Mouse (Mus musculus) forebrain, embryonic 13.5 days (tissue): ENCODE measurements around the gene Safb. TPM values are rescaled to one million over a fixed set of nuclear protein-coding genes. Genes with fewer than 3 reads are reported as not detected.
A peak's percentile ranks its signal among the peaks of the same experiment; 100 is the strongest.

Experiments used
- ATAC-seq: fragments of 200-750 bp; cut with Nextera tagmentation; 2 replicates; pipeline ENCODE4 v1.8.0; 2017
- H3K27ac ChIP-seq: fragments of 300-500 bp; sonication (generic); 2 replicates; pipeline ENCODE4 v1.5.1; 2015; ENCODE audit warnings: inconsistent platforms, mild to moderate bottlenecking, moderate library complexity
- H3K27me3 ChIP-seq: fragments of 300-500 bp; sonication (generic); 2 replicates; pipeline ENCODE4 v1.6.1; 2015; ENCODE audit warnings: mild to moderate bottlenecking, inconsistent platforms
- H3K36me3 ChIP-seq: fragments of 300-500 bp; sonication (generic); 2 replicates; pipeline ENCODE4 v1.6.1; 2015; ENCODE audit warnings: mild to moderate bottlenecking, inconsistent platforms; ENCODE audit not compliant: poor library complexity, severe bottlenecking
- H3K4me1 ChIP-seq: fragments of 300-500 bp; sonication (generic); 2 replicates; pipeline ENCODE4 v1.6.1; 2015; ENCODE audit warnings: inconsistent platforms
- H3K4me2 ChIP-seq: fragments of 300-500 bp; sonication (generic); 2 replicates; pipeline ENCODE4 v1.6.1; 2015; ENCODE audit warnings: inconsistent platforms, mild to moderate bottlenecking, moderate library complexity
- H3K4me3 ChIP-seq: fragments of 300-500 bp; sonication (generic); 2 replicates; pipeline ENCODE4 v1.5.1; 2015; ENCODE audit warnings: mild to moderate bottlenecking, inconsistent platforms
- H3K9ac ChIP-seq: fragments of 300-500 bp; sonication (generic); 2 replicates; pipeline ENCODE4 v1.6.1; 2015; ENCODE audit warnings: mild to moderate bottlenecking, inconsistent platforms
- H3K9me3 ChIP-seq: fragments of 300-500 bp; sonication (generic); replicated peaks from 2 replicates; pipeline ENCODE4 v1.6.1; 2016; ENCODE audit warnings: inconsistent platforms
- WGBS: fragments of 180-500 bp; shearing (Covaris S2); methylation state at CpG from one replicate; pipeline ENCODE4 v1.1.7; 2015; 5-methylcytosine and 5-hydroxymethylcytosine counted together
- polyA plus RNA-seq: library from polyadenylated mRNA; unstranded; fragments of >200 nt; fragmentation: Nextera tagmentation; extraction: Ambion mirVana; gene quantifications from 2 replicates; pipeline ENCODE4 v1.2.1, GENCODE M21; 2015

Gene Safb
- polyA plus RNA-seq, 1 experiment from 2014 or later, result 135 TPM

- WGBS, result 93% methylated on average over 5 of the region's 5 CpGs
- H3K27ac ChIP-seq, result no peak overlapping the region
Measured at GRCm38 (mm10) chr17:56566918-56567317, 17.7 kb upstream of the Safb start.

GRCm38 (mm10) chr17:56567370-56567769, 17.3 kb upstream of the Safb start:
- no peak overlapping the region for H3K4me2 ChIP-seq
- no peak for ATAC-seq
- H3K4me1 ChIP-seq, result peaks cover 2% of the 10 kb centered on the region; the same call in 1 of the 2 replicates
- H3K27ac ChIP-seq, result no peak overlapping the region
- no peak overlapping the region for H3K9ac ChIP-seq
- no peak overlapping the region for H3K4me3 ChIP-seq
- peaks cover 100% of the 10 kb centered on the region for H3K36me3 ChIP-seq
- H3K27me3 ChIP-seq, result no peaks in the 10 kb centered on the region
- no peaks in the 10 kb centered on the region for H3K9me3 ChIP-seq
- WGBS, result 96% methylated on average over 4 of the region's 4 CpGs

More at GRCm38 (mm10) chr17:56566918-56567317, 17.7 kb upstream of the Safb start:
- no peaks in the 10 kb centered on the region for H3K27me3 ChIP-seq
- no peak overlapping the region for H3K4me2 ChIP-seq
- H3K36me3 ChIP-seq, result peaks cover 100% of the 10 kb centered on the region
- ATAC-seq, result no peak
- no peaks in the 10 kb centered on the region for H3K9me3 ChIP-seq
- no peaks in the 10 kb centered on the region for H3K4me1 ChIP-seq
- no peak overlapping the region for H3K4me3 ChIP-seq
- no peak overlapping the region for H3K9ac ChIP-seq

- ATAC-seq, result no peak
- H3K36me3 ChIP-seq, result peaks cover 98% of the 10 kb centered on the region
- no peak overlapping the region for H3K27ac ChIP-seq
- H3K9ac ChIP-seq, result no peak overlapping the region
- H3K4me1 ChIP-seq, result peaks cover 6% of the 10 kb centered on the region; the same call in 1 of the 2 replicates
- H3K4me2 ChIP-seq, result no peak overlapping the region
- H3K4me3 ChIP-seq, result no peak overlapping the region
- no peaks in the 10 kb centered on the region for H3K9me3 ChIP-seq
- 92% methylated on average over 4 of the region's 4 CpGs for WGBS
- no peaks in the 10 kb centered on the region for H3K27me3 ChIP-seq
Measured at GRCm38 (mm10) chr17:56570287-56570686, 14.3 kb upstream of the Safb start.

GRCm38 (mm10) chr17:56572154-56572553, 12.5 kb upstream of the Safb start:
- Histone ChIP-seq H3K27ac (no peak overlapping the region), H3K4me3 (no peak overlapping the region), H3K4me1 (peaks cover 6% of the 10 kb centered on the region; the same call in 1 of the 2 replicates), H3K9me3 (no peaks in the 10 kb centered on the region), H3K4me2 (no peak overlapping the region), H3K27me3 (no peaks in the 10 kb centered on the region), H3K36me3 (peaks cover 95% of the 10 kb centered on the region), H3K9ac (no peak overlapping the region)
- 34% methylated on average over 1 of the region's 1 CpGs for WGBS
- ATAC-seq, result no peak; the same call in 1 of the 2 replicates

- Histone ChIP-seq H3K4me3 (no peak overlapping the region), H3K9ac (no peak overlapping the region), H3K27ac (no peak overlapping the region), H3K4me2 (no peak overlapping the region), H3K27me3 (no peaks in the 10 kb centered on the region), H3K9me3 (no peaks in the 10 kb centered on the region), H3K4me1 (peaks cover 6% of the 10 kb centered on the region; the same call in 1 of the 2 replicates), H3K36me3 (peaks cover 95% of the 10 kb centered on the region)
- 94% methylated on average over 3 of the region's 3 CpGs for WGBS
- no peak for ATAC-seq
Measured at GRCm38 (mm10) chr17:56572939-56573338, 11.7 kb upstream of the Safb start.

- no peak for ATAC-seq
- H3K36me3 ChIP-seq, result peaks cover 69% of the 10 kb centered on the region
- H3K27me3 ChIP-seq, result no peaks in the 10 kb centered on the region
- peak overlapping the region; percentile 89 for H3K9ac ChIP-seq
- 72% methylated on average over 1 of the region's 1 CpGs for WGBS
- 0 out of 2 replicates have a peak overlapping the region, but pooled peaks have one; percentile 93 for H3K27ac ChIP-seq
- H3K4me3 ChIP-seq, result peak overlapping the region; percentile 61
- H3K9me3 ChIP-seq, result no peaks in the 10 kb centered on the region
- peak overlapping the region; percentile 86 for H3K4me2 ChIP-seq
- peaks cover 52% of the 10 kb centered on the region for H3K4me1 ChIP-seq
Measured at GRCm38 (mm10) chr17:56583071-56583470, 1.6 kb upstream of the Safb start.

- peak; percentile 0; the same call in 1 of the 2 replicates for ATAC-seq
- Histone ChIP-seq H3K27me3 (no peaks in the 10 kb centered on the region), H3K4me1 (peaks cover 58% of the 10 kb centered on the region), H3K36me3 (peaks cover 69% of the 10 kb centered on the region), H3K4me3 (peak overlapping the region; percentile 61), H3K9ac (peak overlapping the region; percentile 89), H3K4me2 (peak overlapping the region; percentile 86), H3K9me3 (no peaks in the 10 kb centered on the region), H3K27ac (peak overlapping the region; percentile 93)
- WGBS, result 2% methylated on average over 33 of the region's 33 CpGs
Measured at GRCm38 (mm10) chr17:56583611-56584256, 891 bp upstream of the Safb start.

GRCm38 (mm10) chr17:56585171-56585821, 671 bp downstream of the Safb start:
- Histone ChIP-seq H3K4me3 (peak overlapping the region; percentile 61), H3K36me3 (peaks cover 69% of the 10 kb centered on the region), H3K9me3 (no peaks in the 10 kb centered on the region), H3K27me3 (no peaks in the 10 kb centered on the region), H3K9ac (peak overlapping the region; percentile 83), H3K4me2 (peak overlapping the region; percentile 92), H3K4me1 (peaks cover 63% of the 10 kb centered on the region), H3K27ac (peak overlapping the region; percentile 92)
- peak; percentile 25 for ATAC-seq
- under 1% methylated on average over 61 of the region's 61 CpGs for WGBS

GRCm38 (mm10) chr17:56587773-56588172, 3.1 kb downstream of the Safb start:
- no peak for ATAC-seq
- WGBS, result 75% methylated on average over 1 of the region's 1 CpGs
- Histone ChIP-seq H3K4me3 (no peak overlapping the region), H3K4me2 (peak overlapping the region; percentile 92), H3K9me3 (no peaks in the 10 kb centered on the region), H3K27ac (0 out of 2 replicates have a peak overlapping the region, but pooled peaks have one; percentile 15), H3K9ac (0 out of 2 replicates have a peak overlapping the region, but pooled peaks have one; percentile 49), H3K4me1 (peaks cover 53% of the 10 kb centered on the region), H3K27me3 (no peaks in the 10 kb centered on the region), H3K36me3 (peaks cover 69% of the 10 kb centered on the region)

- no peak overlapping the region for H3K9ac ChIP-seq
- H3K4me1 ChIP-seq, result peaks cover 43% of the 10 kb centered on the region
- H3K4me3 ChIP-seq, result no peak overlapping the region
- H3K27me3 ChIP-seq, result no peaks in the 10 kb centered on the region
- 96% methylated on average over 4 of the region's 4 CpGs for WGBS
- peaks cover 78% of the 10 kb centered on the region for H3K36me3 ChIP-seq
- H3K27ac ChIP-seq, result no peak overlapping the region
- no peaks in the 10 kb centered on the region for H3K9me3 ChIP-seq
- H3K4me2 ChIP-seq, result no peak overlapping the region
- ATAC-seq, result no peak
Measured at GRCm38 (mm10) chr17:56588921-56589320, 4.3 kb downstream of the Safb start.

GRCm38 (mm10) chr17:56592553-56592952, 7.9 kb downstream of the Safb start:
- H3K27ac ChIP-seq, result no peak overlapping the region
- H3K4me1 ChIP-seq, result peaks cover 24% of the 10 kb centered on the region
- H3K27me3 ChIP-seq, result no peaks in the 10 kb centered on the region
- no peak overlapping the region for H3K4me3 ChIP-seq
- no peaks in the 10 kb centered on the region for H3K9me3 ChIP-seq
- peaks cover 100% of the 10 kb centered on the region for H3K36me3 ChIP-seq
- H3K9ac ChIP-seq, result no peak overlapping the region
- no peak for ATAC-seq
- H3K4me2 ChIP-seq, result no peak overlapping the region

GRCm38 (mm10) chr17:56593527-56594271, 9.1 kb downstream of the Safb start:
- H3K9me3 ChIP-seq, result no peaks in the 10 kb centered on the region
- peaks cover 96% of the 10 kb centered on the region for H3K36me3 ChIP-seq
- no peak overlapping the region for H3K4me2 ChIP-seq
- H3K27me3 ChIP-seq, result no peaks in the 10 kb centered on the region
- no peak overlapping the region for H3K9ac ChIP-seq
- no peak overlapping the region for H3K27ac ChIP-seq
- ATAC-seq, result no peak
- peaks cover 13% of the 10 kb centered on the region for H3K4me1 ChIP-seq
- WGBS, result 90% methylated on average over 8 of the region's 8 CpGs
- no peak overlapping the region for H3K4me3 ChIP-seq
